In genomic region chrX:166666304-166666703, GRCm38 (mm10) we compare ENCODE assay signal across 26 mouse cellular contexts.
DNase-seq lines count a peak whose midpoint lies in the region; ATAC-seq lines count a peak whose summit lies in the region.
"Had no signal": no experiment of that assay in that cellular context is flagged by ENCODE, and none has a peak within 500 bp of the region (broad histone marks: within the 10 kb centered on the region; RNA-seq: fewer than 3 reads in every experiment).

No protein-coding gene starts in this region.

- no peak for DNase-seq in liver
- no peak for DNase-seq in frontal cortex, postnatal 36 days (ENCODE audit: low spot score in 2 of 2)
- no peak for DNase-seq in cerebellum, postnatal 10 days
- DNase-seq: adrenal gland, postnatal 10 days; adrenal gland, postnatal 36 days; B cell, adult 2 months; cerebellum, adult 18-20 months; cerebellum, adult 9-10 months; cerebellum, postnatal 25 days; gastrocnemius, postnatal 10 days; gastrocnemius, postnatal 36 days; heart, adult 11 months had no signal

- ATAC-seq in liver, embryonic 12.5 days = peak; percentile 68
- ATAC-seq in liver, embryonic 15.5 days (ENCODE audit: insufficient read depth) = peak; percentile 34; the same call in 1 of the 2 replicates
- ATAC-seq in megakaryocyte-erythroid progenitor cell, adult 5-6 weeks (replicated peaks; ENCODE audit: low FRiP score, low TSS enrichment, poor library complexity, severe bottlenecking) = peak; percentile 91
- ATAC-seq: forebrain, embryonic 15.5 days; Patski had no signal

- H3K9ac ChIP-seq in liver, embryonic 12.5 days = no peak overlapping the region
- no peak overlapping the region for H3K9ac ChIP-seq in liver, embryonic 15.5 days
- H3K9ac ChIP-seq: embryonic facial prominence, embryonic 12.5 days; embryonic facial prominence, embryonic 15.5 days; forebrain, embryonic 12.5 days; forebrain, embryonic 15.5 days; hindbrain, embryonic 12.5 days; hindbrain, embryonic 15.5 days had no signal

- H3K4me2 ChIP-seq in liver, embryonic 12.5 days = no peak overlapping the region
- no peak overlapping the region for H3K4me2 ChIP-seq in liver, embryonic 15.5 days
- H3K4me2 ChIP-seq: embryonic facial prominence, embryonic 12.5 days; embryonic facial prominence, embryonic 15.5 days; forebrain, embryonic 12.5 days; forebrain, embryonic 15.5 days; heart, embryonic 11.5 days; hindbrain, embryonic 12.5 days; hindbrain, embryonic 15.5 days had no signal

- no peaks in the 10 kb centered on the region; the same call in 1 of the 2 replicates for H3K27me3 ChIP-seq in liver, embryonic 12.5 days (replicated peaks)
- peaks cover 11% of the 10 kb centered on the region for H3K27me3 ChIP-seq in liver, embryonic 15.5 days
- H3K27me3 ChIP-seq: CH12.LX; forebrain, embryonic 15.5 days; Patski had no signal

- no peaks in the 10 kb centered on the region; the same call in 1 of the 2 replicates for H3K4me1 ChIP-seq in liver, embryonic 12.5 days
- H3K4me1 ChIP-seq in liver, embryonic 15.5 days (replicated peaks) = no peaks in the 10 kb centered on the region
- H3K4me1 ChIP-seq: embryonic facial prominence, embryonic 12.5 days; embryonic facial prominence, embryonic 15.5 days; hindbrain, embryonic 12.5 days had no signal

- H3K4me3 ChIP-seq in liver, embryonic 12.5 days = no peak overlapping the region
- no peak overlapping the region for H3K4me3 ChIP-seq in liver, embryonic 15.5 days (replicated peaks)
- H3K4me3 ChIP-seq: embryonic facial prominence, embryonic 12.5 days; embryonic facial prominence, embryonic 15.5 days; erythroblast, embryonic 14.5 days; forebrain, embryonic 12.5 days; forebrain, embryonic 15.5 days; hindbrain, embryonic 12.5 days; hindbrain, embryonic 15.5 days had no signal

- H3K9me3 ChIP-seq in liver, embryonic 12.5 days (replicated peaks) = no peaks in the 10 kb centered on the region
- H3K9me3 ChIP-seq in liver, embryonic 15.5 days (replicated peaks) = no peaks in the 10 kb centered on the region
- H3K9me3 ChIP-seq: embryonic facial prominence, embryonic 12.5 days; embryonic facial prominence, embryonic 15.5 days; forebrain, embryonic 12.5 days; forebrain, embryonic 15.5 days; G1E; hindbrain, embryonic 12.5 days; hindbrain, embryonic 15.5 days had no signal

- 43% methylated on average over 2 of the region's 2 CpGs for WGBS in liver, embryonic 12.5 days (ENCODE audit: insufficient replicate concordance)
- 44% methylated on average over 2 of the region's 2 CpGs for WGBS in liver, embryonic 15.5 days (ENCODE audit: insufficient replicate concordance)

- H3K27ac ChIP-seq in liver, embryonic 12.5 days = no peak overlapping the region
- H3K27ac ChIP-seq in liver, embryonic 15.5 days (replicated peaks) = no peak overlapping the region
- H3K27ac ChIP-seq: embryonic facial prominence, embryonic 12.5 days; embryonic facial prominence, embryonic 15.5 days; forebrain, embryonic 12.5 days; forebrain, embryonic 15.5 days; hindbrain, embryonic 12.5 days; hindbrain, embryonic 15.5 days had no signal

- no peaks in the 10 kb centered on the region for H3K36me3 ChIP-seq in liver, embryonic 12.5 days
- H3K36me3 ChIP-seq in liver, embryonic 15.5 days (replicated peaks) = no peaks in the 10 kb centered on the region
- H3K36me3 ChIP-seq: embryonic facial prominence, embryonic 12.5 days; embryonic facial prominence, embryonic 15.5 days; forebrain, embryonic 12.5 days; forebrain, embryonic 15.5 days; G1E; hindbrain, embryonic 12.5 days; hindbrain, embryonic 15.5 days had no signal

Comparison
In these comparisons a context has a peak if more than half of its experiments do, and no peak if none do; other contexts are left out.
1. ATAC-seq: peak in every context shown above with its lines; median percentile 91 in megakaryocyte-erythroid progenitor cell, adult 5-6 weeks; 68 in liver, embryonic 12.5 days; 34 in liver, embryonic 15.5 days.